Mouse (Mus musculus) monocyte, adult 5-6 weeks (primary cell): ENCODE data around the gene Tfam. TPM values are rescaled to one million over a fixed set of nuclear protein-coding genes. Genes with fewer than 3 reads are reported as not detected.

ENCODE experiments used
- ATAC-seq: fragments of 153-309, 156-312 bp; replicated peaks from 2 replicates; pipeline ENCODE4 v1.8.0; 2017; ENCODE audit warnings: mild to moderate bottlenecking; ENCODE audit not compliant: low TSS enrichment, insufficient number of reproducible peaks, severe bottlenecking, poor library complexity, low FRiP score
- total RNA-seq: library from RNA; stranded (forward); fragments of 200-1000, 200-491, 200-594 nt; gene quantifications from 3 replicates; pipeline ENCODE4 v1.2.3, GENCODE M21; 2017

Gene Tfam
- total RNA-seq, 1 experiment from 2014 or later, result 134 TPM

DNA sequence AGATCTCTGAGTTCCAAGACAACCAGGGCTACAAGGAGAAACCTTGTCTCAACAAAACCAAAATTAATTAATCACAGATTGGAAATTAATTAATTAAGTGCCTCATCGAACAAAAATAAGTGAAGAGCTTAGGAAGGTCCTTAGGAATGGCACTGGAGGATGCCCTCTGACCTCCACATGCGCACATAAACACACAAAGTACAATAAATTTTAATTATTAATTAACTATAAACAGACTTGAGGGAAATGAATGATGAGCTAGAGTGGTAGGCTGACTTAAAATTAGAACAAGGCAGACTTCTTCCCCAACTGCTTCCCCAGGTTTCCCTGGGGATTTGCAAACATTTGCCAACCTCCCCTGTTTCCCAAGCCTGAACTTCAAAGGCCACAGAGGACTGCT, 57.0 kb downstream of the Tfam start:
- ATAC-seq, result no peak

DNA sequence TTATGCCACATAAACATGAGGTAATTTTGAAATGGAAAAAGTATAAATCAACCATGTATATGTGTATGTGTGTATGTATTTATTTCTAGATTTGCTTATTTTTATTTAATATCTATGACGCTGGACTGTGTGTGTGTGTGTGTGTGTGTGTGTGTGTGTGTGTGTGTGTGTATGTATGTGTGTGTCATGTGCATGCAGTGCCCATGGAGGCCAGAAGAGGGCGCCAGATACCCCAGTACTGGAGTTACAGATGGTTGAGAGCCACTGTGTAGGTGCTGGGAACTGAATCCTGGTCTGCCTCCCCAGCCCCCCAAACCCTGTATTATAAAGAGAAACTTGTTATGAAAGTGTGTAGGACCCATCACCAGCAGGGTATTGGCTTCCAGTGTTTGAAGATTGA, 58.0 kb downstream of the Tfam start:
- no peak for ATAC-seq

DNA sequence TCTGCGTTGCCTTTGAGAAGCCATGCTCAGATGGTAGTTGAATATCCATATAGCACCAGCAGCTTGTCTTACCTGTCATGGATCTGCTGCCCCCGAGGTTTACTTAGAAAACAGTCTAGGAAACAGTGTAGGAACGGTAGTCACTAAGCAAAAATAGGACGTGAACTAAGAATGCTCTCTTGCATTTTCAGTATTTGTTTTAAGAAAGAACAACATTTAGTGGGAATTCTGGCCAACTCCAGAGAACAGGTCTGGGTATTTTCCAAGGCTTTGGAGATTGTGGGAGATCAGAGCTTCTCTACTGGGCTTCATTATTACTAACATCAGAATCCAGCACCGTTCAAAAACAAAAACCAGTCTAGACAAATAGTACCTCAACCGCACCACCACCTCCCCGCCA, 60.9 kb downstream of the Tfam start:
- no peak for ATAC-seq

DNA sequence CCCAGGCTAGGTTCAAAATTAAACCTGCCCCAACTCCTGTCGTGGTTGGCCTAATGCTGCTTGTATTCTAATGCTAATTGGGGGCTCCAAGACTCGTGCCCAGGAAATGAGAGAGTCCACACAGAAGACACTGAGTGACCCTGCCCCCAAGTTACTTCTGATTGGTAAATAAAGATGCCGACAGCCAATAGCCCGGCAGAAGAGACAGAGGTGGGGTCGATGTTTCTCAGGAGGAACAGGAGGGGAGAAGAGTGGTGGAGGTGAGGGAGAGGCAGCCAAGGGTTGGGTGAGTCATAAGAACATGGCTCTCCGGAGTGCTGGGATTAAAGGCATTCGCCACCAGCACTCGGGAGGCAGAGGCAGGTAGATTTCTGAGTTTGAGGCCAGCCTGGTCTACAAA, 61.7 kb downstream of the Tfam start:
- ATAC-seq, result no peak

Other genes starting within 250 kb of the Tfam start
- gene Bicc1, start 78.6 kb downstream of the Tfam start, total RNA-seq, result not detected in 3 replicates
- gene Ube2d1, start 47.0 kb upstream of the Tfam start, total RNA-seq, result 19.4 to 37.4 TPM (median 31.1 TPM) in 3 replicates
- 7.3 to 9.7 TPM (median 9.0 TPM) in 3 replicates for gene Cisd1, start 106.7 kb upstream of the Tfam start, total RNA-seq
- 30.9 to 36.9 TPM (median 31.1 TPM) in 3 replicates for gene Ipmk, start 109.5 kb upstream of the Tfam start, total RNA-seq